Mouse (Mus musculus) forebrain, embryonic 16.5 days (tissue): ENCODE data around the gene Sorl1. TPM values are rescaled to one million over a fixed set of nuclear protein-coding genes. Genes with fewer than 3 reads are reported as not detected.
A peak's percentile ranks its signal among the peaks of the same experiment; 100 is the strongest.

Experiments
- ATAC-seq: fragments of 200-750 bp; cut with Nextera tagmentation; 2 replicates; pipeline ENCODE4 v1.8.0; 2017; ENCODE audit warnings: mild to moderate bottlenecking, moderate library complexity
- H3K27ac ChIP-seq: fragments of 300-500 bp; sonication (generic); 2 replicates; pipeline ENCODE4 v1.5.1; 2014; ENCODE audit warnings: low read length, control low read depth
- H3K27me3 ChIP-seq: fragments of 300-500 bp; sonication (generic); replicated peaks from 2 replicates; pipeline ENCODE4 v1.6.1; 2014; ENCODE audit warnings: low read length; ENCODE audit not compliant: control insufficient read depth, insufficient read depth
- H3K36me3 ChIP-seq: fragments of 300-500 bp; sonication (generic); 2 replicates; pipeline ENCODE4 v1.6.1; 2014; ENCODE audit not compliant: control insufficient read depth, insufficient read depth
- H3K4me1 ChIP-seq: fragments of 300-500 bp; sonication (generic); replicated peaks from 2 replicates; pipeline ENCODE4 v1.6.1; 2014; ENCODE audit warnings: low read length; ENCODE audit not compliant: control insufficient read depth, insufficient read depth
- H3K4me2 ChIP-seq: fragments of 300-500 bp; sonication (generic); 2 replicates; pipeline ENCODE4 v1.6.1; 2014; ENCODE audit warnings: mild to moderate bottlenecking, low read length, control low read depth
- H3K4me3 ChIP-seq: fragments of 300-500 bp; sonication (generic); replicated peaks from 2 replicates; pipeline ENCODE4 v1.5.1; 2014; ENCODE audit warnings: mild to moderate bottlenecking, low read length, control low read depth
- H3K9ac ChIP-seq: fragments of 300-500 bp; sonication (generic); replicated peaks from 2 replicates; pipeline ENCODE4 v1.6.1; 2014; ENCODE audit warnings: low read depth, low read length, control low read depth
- H3K9me3 ChIP-seq: fragments of 300-500 bp; sonication (generic); 2 replicates; pipeline ENCODE4 v1.6.1; 2016; ENCODE audit warnings: low read length; ENCODE audit not compliant: control insufficient read depth
- WGBS: fragments of 180-500 bp; shearing (Covaris S2); extraction: QIAGEN DNeasy Blood & Tissue Kit; methylation state at CpG from one replicate; pipeline ENCODE4 v1.1.7; 2014; 5-methylcytosine and 5-hydroxymethylcytosine counted together
- polyA plus RNA-seq: library from polyadenylated mRNA; unstranded; fragments of >200 nt; fragmentation: Nextera tagmentation; extraction: Ambion mirVana; gene quantifications from 2 replicates; pipeline ENCODE4 v1.2.1, GENCODE M21; 2015

Sorl1 gene
- polyA plus RNA-seq, 1 experiment from 2014 or later = 14.6 TPM

GRCm38 (mm10) chr9:42127983-42128382 is 3.9 kb upstream of the Sorl1 start:
- WGBS = 78% methylated on average over 5 of the region's 5 CpGs
- Histone ChIP-seq H3K27me3 (no peaks in the 10 kb centered on the region), H3K36me3 (no peaks in the 10 kb centered on the region), H3K4me3 (no peak overlapping the region), H3K4me1 (peaks cover 22% of the 10 kb centered on the region), H3K9ac (no peak overlapping the region), H3K4me2 (no peak overlapping the region), H3K9me3 (no peaks in the 10 kb centered on the region), H3K27ac (no peak overlapping the region)
- ATAC-seq = no peak

DNA sequence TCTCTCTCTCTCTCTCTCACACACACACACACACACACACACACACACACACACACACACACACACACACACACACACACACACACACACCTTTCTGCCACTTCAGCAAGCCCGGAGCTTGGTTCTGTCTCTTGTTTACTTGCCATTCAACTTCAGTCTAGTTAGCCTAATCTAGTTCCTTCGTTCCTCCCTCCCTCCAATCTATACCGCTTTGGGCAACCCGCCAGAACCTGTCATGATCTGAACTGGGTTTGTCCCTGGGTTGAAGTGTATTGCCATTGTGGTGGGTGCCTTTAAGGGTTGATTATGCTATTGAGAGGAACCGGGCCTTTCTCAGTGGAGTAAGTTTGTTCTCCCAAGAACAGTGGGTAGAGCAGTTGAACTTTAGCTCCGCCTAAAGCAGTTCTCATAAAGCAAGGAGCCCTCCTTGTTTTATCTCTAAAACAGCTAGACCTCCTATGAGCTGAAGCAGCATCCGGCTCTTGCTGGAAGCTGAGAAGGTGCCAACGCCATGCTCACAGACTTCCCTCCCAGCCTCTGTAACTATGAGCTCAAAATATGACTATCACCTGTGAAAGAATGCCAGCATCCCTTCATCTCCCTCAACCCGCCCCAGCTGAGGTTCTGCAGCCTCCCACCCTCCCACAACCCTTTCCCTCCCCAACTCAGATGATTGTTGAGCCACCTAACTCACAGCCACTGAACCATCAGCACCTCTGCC is 1.3 kb upstream of the Sorl1 start:
- peaks cover 34% of the 10 kb centered on the region for H3K4me1 ChIP-seq
- no peaks in the 10 kb centered on the region for H3K9me3 ChIP-seq
- no peaks in the 10 kb centered on the region for H3K36me3 ChIP-seq
- H3K9ac ChIP-seq = no peak overlapping the region
- ATAC-seq = no peak
- 50% methylated on average over 9 of the region's 9 CpGs for WGBS
- no peak overlapping the region for H3K27ac ChIP-seq
- no peak overlapping the region for H3K4me3 ChIP-seq
- no peaks in the 10 kb centered on the region for H3K27me3 ChIP-seq
- no peak overlapping the region for H3K4me2 ChIP-seq

DNA sequence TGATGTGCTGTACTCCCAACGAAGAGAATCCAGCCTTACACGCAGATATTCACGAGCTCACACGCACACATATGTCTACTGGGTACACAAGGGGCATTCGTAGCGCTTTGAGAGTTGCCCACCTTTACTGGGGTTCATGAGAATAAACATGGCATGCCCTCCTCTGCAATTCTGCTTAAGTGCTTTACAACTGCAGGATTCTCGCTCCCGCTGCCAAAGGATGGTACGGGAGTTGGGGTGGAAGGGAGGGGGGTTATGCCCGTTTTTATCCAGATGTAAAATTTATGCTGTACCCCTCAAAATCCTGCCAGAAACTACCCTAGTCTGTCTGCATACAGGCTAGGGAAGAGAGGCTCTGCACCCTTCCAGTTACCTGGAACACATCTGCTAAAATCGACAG is 893 bp downstream of the Sorl1 start:
- Histone ChIP-seq H3K9ac (peak overlapping the region; percentile 83), H3K4me1 (peaks cover 32% of the 10 kb centered on the region), H3K9me3 (no peaks in the 10 kb centered on the region), H3K27ac (peak overlapping the region; percentile 2), H3K36me3 (no peaks in the 10 kb centered on the region), H3K27me3 (no peaks in the 10 kb centered on the region), H3K4me3 (peak overlapping the region; percentile 80), H3K4me2 (peak overlapping the region; percentile 73)
- ATAC-seq = no peak
- 18% methylated on average over 11 of the region's 11 CpGs for WGBS

- WGBS = 72% methylated on average over 6 of the region's 6 CpGs
- H3K4me2 ChIP-seq = peak overlapping the region; percentile 73
- ATAC-seq = no peak
- H3K4me1 ChIP-seq = peaks cover 32% of the 10 kb centered on the region
- no peaks in the 10 kb centered on the region for H3K27me3 ChIP-seq
- H3K9me3 ChIP-seq = no peaks in the 10 kb centered on the region
- H3K27ac ChIP-seq = no peak overlapping the region
- no peaks in the 10 kb centered on the region for H3K36me3 ChIP-seq
- peak overlapping the region; percentile 80 for H3K4me3 ChIP-seq
- H3K9ac ChIP-seq = no peak overlapping the region; the same call in 1 of the 2 replicates
Measured at GRCm38 (mm10) chr9:42122441-42122840, 1.7 kb downstream of the Sorl1 start.

GRCm38 (mm10) chr9:42121631-42122354 is 2.3 kb downstream of the Sorl1 start:
- H3K9me3 ChIP-seq = no peaks in the 10 kb centered on the region
- H3K4me1 ChIP-seq = peaks cover 32% of the 10 kb centered on the region
- no peaks in the 10 kb centered on the region for H3K36me3 ChIP-seq
- ATAC-seq = no peak
- no peak overlapping the region for H3K27ac ChIP-seq
- peak overlapping the region; percentile 80 for H3K4me3 ChIP-seq
- H3K9ac ChIP-seq = peak overlapping the region; percentile 12
- peak overlapping the region; percentile 73 for H3K4me2 ChIP-seq
- H3K27me3 ChIP-seq = no peaks in the 10 kb centered on the region
- 47% methylated on average over 10 of the region's 10 CpGs for WGBS

DNA sequence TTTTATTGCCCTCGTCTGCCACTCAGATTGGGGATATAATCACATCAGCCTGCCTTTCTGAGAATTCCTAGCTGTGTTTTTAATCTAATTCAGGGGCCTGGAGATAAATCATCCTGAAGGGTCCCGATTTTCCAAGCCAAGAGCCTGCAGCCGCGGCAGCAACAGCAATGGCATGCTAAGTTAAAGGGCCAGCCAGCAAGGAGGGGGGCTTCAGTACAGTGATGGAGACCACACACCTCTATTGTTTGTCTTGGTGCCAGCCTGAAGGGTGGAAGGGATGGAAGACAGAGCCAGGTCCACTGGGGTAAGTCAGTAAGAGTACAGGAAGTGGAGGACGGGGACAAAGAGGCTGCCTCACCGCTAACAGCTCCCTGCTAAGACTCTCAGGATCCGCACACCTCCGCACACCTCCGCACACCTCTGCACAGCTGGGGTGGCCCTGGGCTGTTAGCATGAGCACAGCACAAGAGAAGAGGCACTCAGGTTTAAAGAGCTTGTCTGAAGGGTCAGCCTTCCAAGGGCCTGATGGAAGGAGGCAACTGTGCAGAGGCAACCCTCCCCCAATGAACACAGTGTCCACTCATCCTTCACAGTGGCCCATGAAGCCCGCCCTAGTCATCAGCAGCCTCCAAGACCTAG is 7.6 kb downstream of the Sorl1 start:
- no peak overlapping the region for H3K27ac ChIP-seq
- no peak for ATAC-seq
- no peaks in the 10 kb centered on the region for H3K27me3 ChIP-seq
- H3K9me3 ChIP-seq = no peaks in the 10 kb centered on the region
- no peaks in the 10 kb centered on the region for H3K36me3 ChIP-seq
- no peak overlapping the region for H3K9ac ChIP-seq
- H3K4me2 ChIP-seq = no peak overlapping the region
- H3K4me3 ChIP-seq = no peak overlapping the region
- H3K4me1 ChIP-seq = peaks cover 23% of the 10 kb centered on the region
- 79% methylated on average over 10 of the region's 10 CpGs for WGBS

GRCm38 (mm10) chr9:42115078-42115477 is 9.0 kb downstream of the Sorl1 start:
- Histone ChIP-seq H3K27ac (no peak overlapping the region), H3K36me3 (no peaks in the 10 kb centered on the region), H3K4me1 (peaks cover 17% of the 10 kb centered on the region), H3K4me3 (no peak overlapping the region), H3K9ac (no peak overlapping the region), H3K9me3 (no peaks in the 10 kb centered on the region), H3K27me3 (no peaks in the 10 kb centered on the region), H3K4me2 (no peak overlapping the region)
- ATAC-seq = no peak
- 88% methylated on average over 7 of the region's 7 CpGs for WGBS

GRCm38 (mm10) chr9:42113316-42113715 is 10.8 kb downstream of the Sorl1 start:
- no peak for ATAC-seq

GRCm38 (mm10) chr9:42112691-42113090 is 11.4 kb downstream of the Sorl1 start:
- Histone ChIP-seq H3K27ac (no peak overlapping the region), H3K9ac (no peak overlapping the region), H3K36me3 (no peaks in the 10 kb centered on the region), H3K4me3 (no peak overlapping the region), H3K4me2 (no peak overlapping the region), H3K4me1 (peaks cover 14% of the 10 kb centered on the region), H3K9me3 (no peaks in the 10 kb centered on the region), H3K27me3 (no peaks in the 10 kb centered on the region)
- WGBS = 89% methylated on average over 6 of the region's 6 CpGs
- no peak for ATAC-seq

More at GRCm38 (mm10) chr9:42113316-42113715, 10.8 kb downstream of the Sorl1 start:
- H3K27me3 ChIP-seq = no peaks in the 10 kb centered on the region
- H3K4me1 ChIP-seq = peaks cover 14% of the 10 kb centered on the region
- H3K4me2 ChIP-seq = no peak overlapping the region
- H3K9ac ChIP-seq = no peak overlapping the region
- H3K9me3 ChIP-seq = no peaks in the 10 kb centered on the region
- no peak overlapping the region for H3K27ac ChIP-seq
- H3K36me3 ChIP-seq = no peaks in the 10 kb centered on the region
- 95% methylated on average over 5 of the region's 5 CpGs for WGBS
- H3K4me3 ChIP-seq = no peak overlapping the region
